18 mouse cellular contexts compared by ENCODE assay signal in the genomic region with DNA sequence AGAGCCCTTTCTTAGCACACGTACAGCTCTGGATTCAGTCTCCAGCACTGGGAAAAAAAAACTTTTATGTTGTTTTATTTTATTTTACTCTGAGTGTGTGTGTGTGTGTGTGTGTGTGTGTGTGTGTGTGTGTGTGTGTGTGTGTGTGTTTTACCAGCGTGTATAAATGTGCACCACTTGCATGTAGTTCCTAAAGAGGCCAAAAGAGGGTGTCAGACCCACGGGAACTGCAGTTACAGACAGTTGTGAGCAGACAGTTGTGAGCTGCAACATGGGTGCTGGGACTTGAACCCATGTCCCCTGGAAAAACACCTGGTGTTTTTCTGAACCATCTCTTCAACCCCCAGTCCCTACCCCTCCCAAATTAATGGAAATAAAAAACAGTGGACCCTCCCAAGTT.
"Had no signal": no experiment of that assay in that cellular context is flagged by ENCODE, and none has a peak within 500 bp of the region (broad histone marks: within the 10 kb centered on the region; RNA-seq: fewer than 3 reads in every experiment).

No protein-coding gene starts in this region.

- ATAC-seq: liver, postnatal 0 days; lung, postnatal 0 days; midbrain, embryonic 15.5 days had no signal

- H3K4me2 ChIP-seq: limb, embryonic 12.5 days; limb, embryonic 15.5 days; liver, embryonic 11.5 days; lung, embryonic 14.5 days; midbrain, embryonic 12.5 days; midbrain, embryonic 15.5 days; neural tube, embryonic 12.5 days; neural tube, embryonic 15.5 days; stomach, embryonic 15.5 days had no signal

- H3K27ac ChIP-seq: limb, embryonic 12.5 days; limb, embryonic 15.5 days; liver, embryonic 14.5 days; macrophage; midbrain, embryonic 12.5 days; midbrain, embryonic 15.5 days; neural tube, embryonic 12.5 days; neural tube, embryonic 15.5 days; stomach, embryonic 15.5 days had no signal

- H3K4me1 ChIP-seq: limb, embryonic 12.5 days; limb, embryonic 15.5 days; midbrain, embryonic 12.5 days; midbrain, embryonic 15.5 days; neural tube, embryonic 12.5 days; neural tube, embryonic 15.5 days; stomach, embryonic 15.5 days had no signal

- H3K9me3 ChIP-seq: limb, embryonic 12.5 days; limb, embryonic 15.5 days; midbrain, embryonic 12.5 days; midbrain, embryonic 15.5 days; neural tube, embryonic 12.5 days; neural tube, embryonic 15.5 days; stomach, embryonic 15.5 days had no signal

- H3K4me3 ChIP-seq: limb, embryonic 12.5 days; limb, embryonic 15.5 days; midbrain, embryonic 12.5 days; midbrain, embryonic 15.5 days; neural tube, embryonic 12.5 days; neural tube, embryonic 15.5 days; stomach, embryonic 15.5 days had no signal

- H3K36me3 ChIP-seq: limb, embryonic 12.5 days; limb, embryonic 15.5 days; midbrain, embryonic 12.5 days; midbrain, embryonic 15.5 days; neural tube, embryonic 12.5 days; neural tube, embryonic 15.5 days; stomach, embryonic 15.5 days had no signal

- H3K27me3 ChIP-seq: limb, embryonic 12.5 days; limb, embryonic 15.5 days; midbrain, embryonic 12.5 days; midbrain, embryonic 15.5 days; neural tube, embryonic 12.5 days; neural tube, embryonic 15.5 days; stomach, embryonic 15.5 days had no signal

- DNase-seq: left cerebral cortex, postnatal 4 days; liver, postnatal 0 days; lung, embryonic 14.5 days; right cerebral cortex, adult 18-20 months; right cerebral cortex, postnatal 14 days; right cerebral cortex, postnatal 4 days; thymus, postnatal 25 days had no signal

- H3K9ac ChIP-seq: limb, embryonic 12.5 days; limb, embryonic 15.5 days; liver, embryonic 14.5 days; liver, postnatal 0 days; lung, embryonic 14.5 days; midbrain, embryonic 12.5 days; midbrain, embryonic 15.5 days; neural tube, embryonic 12.5 days; neural tube, embryonic 15.5 days; stomach, embryonic 15.5 days had no signal
